Mouse (Mus musculus) limb, embryonic 10.5 days (tissue): Measurements from ENCODE around the gene Neurl2. TPM values are rescaled to one million over a fixed set of nuclear protein-coding genes. Genes with fewer than 3 reads are reported as not detected.
A peak's percentile ranks its signal among the peaks of the same experiment; 100 is the strongest.

Experiments used
- DNase-seq: peaks from one replicate; pipeline ENCODE4 v3.0.0-alpha.2; 2017; ENCODE audit warnings: low spot score
- H3K27ac ChIP-seq: fragments of 300-500 bp; sonication (generic); 2 replicates; pipeline ENCODE4 v1.5.1; 2016; ENCODE audit warnings: mild to moderate bottlenecking
- H3K27me3 ChIP-seq: fragments of 300-500 bp; sonication (generic); 2 replicates; pipeline ENCODE4 v1.6.1; 2016; ENCODE audit warnings: low read depth, mild to moderate bottlenecking; ENCODE audit not compliant: poor library complexity, severe bottlenecking
- H3K36me3 ChIP-seq: fragments of 300-500 bp; sonication (generic); 2 replicates; pipeline ENCODE4 v1.6.1; 2016; ENCODE audit warnings: mild to moderate bottlenecking, moderate library complexity
- H3K4me1 ChIP-seq: fragments of 300-500 bp; sonication (generic); 2 replicates; pipeline ENCODE4 v1.6.1; 2016
- H3K4me3 ChIP-seq: fragments of 300-500 bp; sonication (generic); 2 replicates; pipeline ENCODE4 v1.5.1; 2016; ENCODE audit warnings: mild to moderate bottlenecking, moderate library complexity
- H3K9me3 ChIP-seq: fragments of 300-500 bp; sonication (generic); replicated peaks from 2 replicates; pipeline ENCODE4 v1.6.1; 2016; ENCODE audit warnings: mild to moderate bottlenecking
- WGBS: fragments of 180-500 bp; shearing (Covaris S2); methylation state at CpG from one replicate; pipeline ENCODE4 v1.1.7; 2016; 5-methylcytosine and 5-hydroxymethylcytosine counted together
- polyA plus RNA-seq: library from polyadenylated mRNA; unstranded; fragments of >200 nt; fragmentation: Nextera tagmentation; extraction: Ambion mirVana; gene quantifications from 2 replicates; pipeline ENCODE4 v1.2.1, GENCODE M21; 2016

Gene Neurl2
- polyA plus RNA-seq, 1 experiment from 2014 or later, result 6.9 TPM

DNA sequence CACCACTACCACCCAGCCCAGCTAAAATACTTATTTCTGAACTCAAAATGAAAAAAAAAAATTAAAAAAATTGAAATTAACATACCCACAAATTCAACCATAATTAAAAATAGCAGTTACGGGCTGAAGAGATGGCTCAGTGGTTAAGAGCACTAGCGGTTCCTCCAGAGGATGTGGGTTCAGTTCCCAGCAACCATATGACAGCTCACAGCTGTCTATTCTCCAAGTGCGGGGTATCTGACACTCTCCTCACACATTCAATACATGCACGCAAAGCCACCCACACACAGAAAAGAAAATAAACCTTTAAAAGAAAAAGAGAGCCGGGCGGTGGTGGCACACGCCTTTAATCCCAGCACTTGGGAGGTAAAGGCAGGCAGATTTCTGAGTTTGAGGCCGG lies 16.8 kb upstream of the Neurl2 start:
- Histone ChIP-seq H3K4me3 (no peak overlapping the region), H3K4me1 (peaks cover 4% of the 10 kb centered on the region; the same call in 1 of the 2 replicates), H3K27ac (no peak overlapping the region), H3K27me3 (peaks cover 16% of the 10 kb centered on the region), H3K9me3 (no peaks in the 10 kb centered on the region), H3K36me3 (peaks cover 4% of the 10 kb centered on the region; the same call in 1 of the 2 replicates)
- no peak for DNase-seq
- WGBS, result 92% methylated on average over 8 of the region's 8 CpGs

DNA sequence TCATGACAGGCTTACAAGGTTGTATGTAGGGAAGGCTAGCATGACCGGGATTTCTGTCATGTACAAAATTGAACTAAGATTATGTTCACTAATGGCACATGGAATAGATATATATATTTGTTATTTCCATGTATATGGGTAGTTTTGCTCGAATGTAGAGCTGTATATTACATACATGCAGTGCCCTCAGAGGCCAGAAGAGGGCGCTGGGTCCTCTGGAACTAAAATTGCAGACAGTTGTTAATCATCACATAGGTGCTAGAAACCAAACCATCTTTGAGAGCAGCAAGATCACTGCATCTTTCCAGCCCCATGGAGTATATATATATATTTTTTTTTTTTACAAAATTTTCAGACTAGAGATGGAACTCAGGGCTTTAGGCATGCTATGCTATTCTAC lies 12.5 kb upstream of the Neurl2 start:
- Histone ChIP-seq H3K9me3 (no peaks in the 10 kb centered on the region), H3K36me3 (peaks cover 9% of the 10 kb centered on the region), H3K27me3 (no peaks in the 10 kb centered on the region), H3K4me1 (no peaks in the 10 kb centered on the region), H3K27ac (no peak overlapping the region), H3K4me3 (no peak overlapping the region)
- DNase-seq, result no peak
- WGBS, result 51% methylated on average over 3 of the region's 3 CpGs

GRCm38 (mm10) chr2:164835164-164835563 lies 1.9 kb upstream of the Neurl2 start:
- peaks cover 49% of the 10 kb centered on the region for H3K36me3 ChIP-seq
- DNase-seq, result no peak
- H3K4me3 ChIP-seq, result peak overlapping the region; percentile 88; the same call in 1 of the 2 replicates
- H3K27me3 ChIP-seq, result no peaks in the 10 kb centered on the region
- 97% methylated on average over 4 of the region's 4 CpGs for WGBS
- H3K27ac ChIP-seq, result no peak overlapping the region
- peaks cover 27% of the 10 kb centered on the region for H3K4me1 ChIP-seq
- H3K9me3 ChIP-seq, result no peaks in the 10 kb centered on the region

GRCm38 (mm10) chr2:164834531-164834930 lies 1.3 kb upstream of the Neurl2 start:
- H3K4me3 ChIP-seq, result peak overlapping the region; percentile 88
- H3K27me3 ChIP-seq, result no peaks in the 10 kb centered on the region
- DNase-seq, result no peak
- peaks cover 27% of the 10 kb centered on the region for H3K4me1 ChIP-seq
- peak overlapping the region; percentile 93 for H3K27ac ChIP-seq
- H3K9me3 ChIP-seq, result no peaks in the 10 kb centered on the region
- WGBS, result 52% methylated on average over 8 of the region's 8 CpGs
- H3K36me3 ChIP-seq, result peaks cover 42% of the 10 kb centered on the region

DNA sequence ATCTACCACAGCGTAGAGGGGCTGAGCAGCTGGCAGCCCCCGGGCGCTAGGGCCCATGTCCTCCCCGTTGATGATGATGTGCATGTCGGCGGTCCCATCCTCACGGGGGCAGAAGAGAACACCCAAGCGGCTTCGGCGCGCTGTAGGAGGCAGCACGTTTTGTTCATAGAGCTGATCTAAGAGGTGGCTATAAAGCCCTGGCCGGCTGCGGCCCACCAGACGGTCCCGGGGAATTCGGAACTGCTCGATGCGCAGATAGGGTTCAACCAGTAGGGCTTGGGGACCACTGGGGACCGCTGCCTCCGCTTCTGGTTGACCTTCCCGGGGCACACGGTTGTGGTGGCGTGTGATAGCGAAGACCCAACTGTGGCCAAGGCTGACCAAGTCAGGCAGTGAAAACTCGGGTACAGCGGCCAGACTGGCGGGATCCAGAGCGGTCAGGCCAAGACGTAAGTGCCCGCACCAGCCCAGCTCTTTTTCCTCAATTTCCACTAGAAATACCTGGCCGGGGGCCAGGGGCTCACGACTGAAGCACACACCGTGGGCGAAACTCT lies 431 bp downstream of the Neurl2 start, which contains the start of gene Ctsa:
TSS of gene Ctsa (plus strand) at position 126 of the 554 bp plus-strand sequence.
- H3K4me3 ChIP-seq, result peak within 1 kb of the TSS; percentile 88
- H3K27me3 ChIP-seq, result no peaks in the 10 kb centered on the region
- H3K36me3 ChIP-seq, result peaks cover 37% of the 10 kb centered on the region
- DNase-seq, result peak; percentile 79
- peaks cover 27% of the 10 kb centered on the region for H3K4me1 ChIP-seq
- H3K27ac ChIP-seq, result peak within 1 kb of the TSS; percentile 93
- no peaks in the 10 kb centered on the region for H3K9me3 ChIP-seq
- 1% methylated on average over 35 of the region's 35 CpGs for WGBS

DNA sequence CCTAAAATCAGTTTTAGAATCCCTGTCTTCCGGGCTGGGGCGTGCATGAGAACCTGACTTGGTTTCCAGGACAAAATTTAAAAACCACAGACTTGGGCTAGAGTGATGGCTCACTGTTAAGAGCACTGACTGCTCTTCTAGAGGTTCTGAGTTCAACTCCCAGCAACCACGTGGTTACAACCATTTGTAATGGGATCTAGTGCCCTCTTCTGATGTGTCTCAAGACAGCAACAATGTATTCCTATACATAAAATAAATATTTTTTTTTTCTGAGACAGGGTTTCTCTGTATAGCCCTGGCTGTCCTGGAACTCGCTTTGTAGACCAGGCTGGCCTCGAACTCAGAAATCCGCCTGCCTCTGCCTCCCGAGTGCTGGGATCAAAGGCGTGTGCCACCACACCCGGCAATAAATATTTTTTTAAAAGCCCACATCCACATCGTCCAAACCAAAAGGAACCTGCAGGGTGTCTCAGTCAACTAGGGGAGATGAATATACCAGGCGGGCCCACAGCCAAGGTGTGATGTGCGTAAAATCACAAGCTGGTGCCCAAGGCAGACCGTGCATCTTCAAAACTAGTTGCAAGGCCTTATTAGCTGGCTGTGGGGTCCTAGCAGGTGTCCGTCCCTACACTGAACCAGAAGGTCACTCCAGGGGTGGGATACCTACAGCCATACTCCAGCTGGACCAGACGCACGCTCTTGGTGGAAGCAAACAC lies 1.1 kb downstream of the Neurl2 start:
- H3K27ac ChIP-seq, result peak overlapping the region; percentile 93
- DNase-seq, result no peak
- no peaks in the 10 kb centered on the region for H3K27me3 ChIP-seq
- H3K9me3 ChIP-seq, result no peaks in the 10 kb centered on the region
- peak overlapping the region; percentile 88 for H3K4me3 ChIP-seq
- peaks cover 37% of the 10 kb centered on the region for H3K36me3 ChIP-seq
- 65% methylated on average over 16 of the region's 16 CpGs for WGBS
- H3K4me1 ChIP-seq, result peaks cover 27% of the 10 kb centered on the region

DNA sequence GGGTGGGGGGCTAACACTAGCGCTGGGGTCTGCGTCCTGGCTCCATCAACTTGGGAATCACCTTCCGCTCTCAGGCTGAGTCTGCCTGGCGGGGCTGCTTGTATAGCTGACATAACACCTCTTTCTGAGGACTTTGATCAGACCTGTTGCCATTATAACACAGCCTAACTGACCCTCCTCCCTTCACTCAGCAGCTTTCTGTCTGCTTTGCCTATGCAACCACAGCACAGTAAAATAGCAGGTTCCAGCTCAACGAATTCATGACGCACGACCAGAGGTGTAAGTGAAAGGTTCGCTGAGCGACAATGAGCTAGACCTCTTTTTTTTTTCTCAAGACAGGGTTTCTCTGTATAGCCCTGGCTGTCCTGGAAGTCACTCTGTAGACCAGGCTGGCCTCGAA lies 2.2 kb downstream of the Neurl2 start:
- H3K27me3 ChIP-seq, result no peaks in the 10 kb centered on the region
- DNase-seq, result no peak
- H3K9me3 ChIP-seq, result no peaks in the 10 kb centered on the region
- no peak overlapping the region for H3K4me3 ChIP-seq
- 90% methylated on average over 10 of the region's 10 CpGs for WGBS
- H3K4me1 ChIP-seq, result peaks cover 27% of the 10 kb centered on the region
- H3K36me3 ChIP-seq, result peaks cover 38% of the 10 kb centered on the region
- H3K27ac ChIP-seq, result no peak overlapping the region

- no peaks in the 10 kb centered on the region for H3K9me3 ChIP-seq
- H3K27ac ChIP-seq, result no peak overlapping the region
- peaks cover 47% of the 10 kb centered on the region for H3K36me3 ChIP-seq
- WGBS, result 89% methylated on average over 1 of the region's 1 CpGs
- no peak for DNase-seq
- H3K4me1 ChIP-seq, result peaks cover 15% of the 10 kb centered on the region
- no peak overlapping the region for H3K4me3 ChIP-seq
- H3K27me3 ChIP-seq, result no peaks in the 10 kb centered on the region
Measured at GRCm38 (mm10) chr2:164829090-164829489, 4.2 kb downstream of the Neurl2 start.

- H3K27ac ChIP-seq, result no peak within 1 kb of the TSS
- 85% methylated on average over 6 of the region's 6 CpGs for WGBS
- no peaks in the 10 kb centered on the region for H3K9me3 ChIP-seq
- no peak for DNase-seq
- no peak within 1 kb of the TSS; the same call in 1 of the 2 replicates for H3K4me3 ChIP-seq
- H3K4me1 ChIP-seq, result peaks cover 17% of the 10 kb centered on the region
- peaks cover 47% of the 10 kb centered on the region for H3K36me3 ChIP-seq
- no peaks in the 10 kb centered on the region for H3K27me3 ChIP-seq
Measured at GRCm38 (mm10) chr2:164828437-164828836, 4.8 kb downstream of the Neurl2 start, which contains the start of gene Spata25. Gene Spata25, minus strand, starts transcription at chr2:164828537.

DNA sequence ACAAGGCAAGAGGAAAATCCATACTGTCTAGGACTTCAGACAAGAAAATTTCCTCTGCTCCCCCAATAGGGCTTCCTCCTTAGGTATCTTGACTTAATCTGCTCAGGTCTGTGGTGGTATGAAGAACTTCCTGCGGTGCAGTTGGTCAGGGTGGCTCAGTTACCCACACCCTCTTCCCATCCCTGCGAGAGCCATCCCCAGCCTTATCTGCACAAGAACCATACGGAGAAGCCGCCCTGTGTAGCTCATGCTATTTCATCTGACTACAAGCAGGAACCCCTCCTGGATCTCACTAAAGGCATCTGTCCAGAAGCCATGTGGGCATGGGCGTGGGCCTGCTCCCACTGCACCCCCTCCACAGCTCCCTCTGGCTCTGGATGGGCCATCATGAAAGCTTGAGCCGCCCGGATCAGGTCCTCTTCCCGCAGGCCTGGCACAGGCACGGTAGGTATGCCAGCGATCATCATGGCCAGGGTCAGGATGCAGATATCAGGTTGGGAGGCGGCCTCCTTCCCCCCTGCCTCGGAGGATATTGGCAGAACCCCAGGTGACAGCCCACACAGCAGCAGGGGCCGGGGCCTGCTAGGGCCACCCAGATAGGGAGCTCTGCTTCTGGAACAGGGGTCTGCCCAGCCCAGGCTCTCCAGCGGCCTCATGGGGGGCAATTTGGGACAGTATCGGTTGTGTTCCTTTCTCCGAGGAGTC lies 6.0 kb downstream of the Neurl2 start:
- H3K27me3 ChIP-seq, result no peaks in the 10 kb centered on the region

GRCm38 (mm10) chr2:164825521-164825920 lies 7.7 kb downstream of the Neurl2 start:
- no peak overlapping the region for H3K4me3 ChIP-seq
- WGBS, result 95% methylated on average over 17 of the region's 17 CpGs
- DNase-seq, result no peak
- H3K4me1 ChIP-seq, result peaks cover 12% of the 10 kb centered on the region
- H3K36me3 ChIP-seq, result peaks cover 61% of the 10 kb centered on the region
- no peaks in the 10 kb centered on the region for H3K27me3 ChIP-seq
- no peak overlapping the region for H3K27ac ChIP-seq
- no peaks in the 10 kb centered on the region for H3K9me3 ChIP-seq

More for the DNA sequence above, 6.0 kb downstream of the Neurl2 start:
- Histone ChIP-seq H3K27ac (no peak overlapping the region), H3K4me3 (no peak overlapping the region; the same call in 1 of the 2 replicates), H3K36me3 (peaks cover 47% of the 10 kb centered on the region), H3K9me3 (no peaks in the 10 kb centered on the region), H3K4me1 (peaks cover 10% of the 10 kb centered on the region)
- DNase-seq, result no peak
- WGBS, result 89% methylated on average over 16 of the region's 16 CpGs

DNA sequence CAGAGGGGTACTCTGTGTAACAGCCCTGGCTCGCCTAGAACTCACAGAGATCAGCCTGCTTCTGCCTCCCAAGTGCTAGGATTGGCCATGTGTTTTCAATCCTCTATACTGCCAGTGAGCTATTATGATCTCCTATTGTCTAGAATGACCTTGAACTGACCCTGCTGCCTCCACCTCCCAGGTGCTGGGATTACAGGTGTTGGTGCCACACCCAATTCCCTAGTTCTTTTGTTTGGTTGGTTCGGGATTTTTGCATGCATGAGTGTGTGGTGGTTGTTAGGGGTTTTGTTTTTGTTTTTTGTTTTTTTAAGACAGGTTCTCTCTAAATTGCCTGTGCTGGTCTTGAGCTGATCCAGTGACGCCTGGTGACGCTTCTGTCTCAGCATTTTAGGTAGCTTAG lies 9.3 kb downstream of the Neurl2 start:
- H3K36me3 ChIP-seq, result peaks cover 67% of the 10 kb centered on the region
- DNase-seq, result no peak
- H3K4me3 ChIP-seq, result peak overlapping the region; percentile 85; the same call in 1 of the 2 replicates
- H3K27ac ChIP-seq, result no peak overlapping the region
- H3K9me3 ChIP-seq, result no peaks in the 10 kb centered on the region
- 97% methylated on average over 4 of the region's 4 CpGs for WGBS
- no peaks in the 10 kb centered on the region for H3K27me3 ChIP-seq
- peaks cover 12% of the 10 kb centered on the region for H3K4me1 ChIP-seq

GRCm38 (mm10) chr2:164823181-164823585 lies 10.1 kb downstream of the Neurl2 start:
- Histone ChIP-seq H3K27ac (peak overlapping the region; percentile 85), H3K36me3 (peaks cover 60% of the 10 kb centered on the region), H3K9me3 (no peaks in the 10 kb centered on the region), H3K4me3 (peak overlapping the region; percentile 85), H3K27me3 (no peaks in the 10 kb centered on the region), H3K4me1 (peaks cover 12% of the 10 kb centered on the region)
- no peak for DNase-seq
- 4% methylated on average over 10 of the region's 10 CpGs for WGBS
